Mouse (Mus musculus): Measurements from ENCODE around the gene Tmem176b.

DNA sequence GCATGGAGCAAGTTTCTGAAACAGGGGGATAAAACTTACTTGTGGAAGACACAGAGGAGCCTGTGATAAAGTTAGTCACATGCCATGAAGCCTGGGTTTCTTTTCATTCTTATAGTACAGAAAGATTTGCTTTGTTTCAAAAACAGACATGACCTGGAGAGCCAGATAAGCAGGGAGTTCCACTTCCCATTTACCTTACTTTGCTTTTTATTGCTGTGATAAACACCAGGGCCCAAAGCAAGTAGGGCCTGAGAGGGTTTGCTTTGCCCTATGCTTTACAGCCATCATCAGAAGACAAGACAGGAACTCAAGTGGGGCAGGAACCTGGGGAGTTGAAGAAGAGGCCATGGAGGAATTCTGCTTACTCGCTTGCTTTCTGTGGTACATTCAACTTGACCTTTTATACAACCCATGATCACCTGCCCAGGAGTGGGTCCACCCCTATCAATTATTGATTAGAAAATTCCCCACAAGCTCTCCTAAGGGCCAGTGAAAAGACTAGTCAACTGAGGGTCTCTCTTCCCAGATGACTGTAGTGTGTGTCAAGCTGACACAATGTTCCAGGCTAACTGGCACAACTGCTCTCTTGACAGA, 24.0 kb upstream of the Tmem176b start:
- no peak for TF ChIP-seq POLR2A (IDR thresholded peaks at IDR 0.05; ENCODE audit: borderline replicate concordance, insufficient read depth, low read length)
- no peak for TF ChIP-seq CTCF (IDR thresholded peaks at IDR 0.05; ENCODE audit: borderline replicate concordance, insufficient read depth, low read depth, low read length)
